Mouse (Mus musculus) lung, postnatal 4 days (tissue): ENCODE data around the gene Sntb2.

Source experiments
- DNase-seq, 2 experiments: peaks; one replicate each; pipeline ENCODE4 v3.0.0; 2021

The Sntb2 gene

GRCm38 (mm10) chr8:107040632-107041031 lies 105.1 kb downstream of the Sntb2 start:
- DNase-seq: no peak

GRCm38 (mm10) chr8:107045478-107045877 lies 109.9 kb downstream of the Sntb2 start:
- no peak for DNase-seq

- no peak for DNase-seq
Observed at GRCm38 (mm10) chr8:107046976-107047375, 111.4 kb downstream of the Sntb2 start.

GRCm38 (mm10) chr8:107048061-107048941 lies 112.8 kb downstream of the Sntb2 start, which contains the start of gene Pdf:
Gene Pdf (minus strand): TSS chr8:107048614.
- DNase-seq: peak; percentile 85 to 92

- DNase-seq: no peak
Observed at GRCm38 (mm10) chr8:107049480-107049879, 113.9 kb downstream of the Sntb2 start.

- no peak for DNase-seq
Observed at GRCm38 (mm10) chr8:107052046-107052445, 116.5 kb downstream of the Sntb2 start.

GRCm38 (mm10) chr8:107056076-107056972 lies 120.8 kb downstream of the Sntb2 start, which contains the start of the genes Cog8 and Nip7:
Gene Cog8 (minus strand): TSS chr8:107056689.
Gene Nip7 (plus strand): TSS chr8:107056877.
- peak; percentile 96 to 98 for DNase-seq

GRCm38 (mm10) chr8:107056973-107057369 lies 121.4 kb downstream of the Sntb2 start:
- no peak for DNase-seq

- no peak for DNase-seq
Observed at GRCm38 (mm10) chr8:107062613-107063012, 127.1 kb downstream of the Sntb2 start.

- DNase-seq: peak; percentile 53 to 75
Observed at GRCm38 (mm10) chr8:107065511-107066496, 130.3 kb downstream of the Sntb2 start, which contains the start of gene Tmed6. Gene Tmed6 (minus strand): TSS chr8:107065644.
